Mouse (Mus musculus) lung, adult 2 months (tissue): ENCODE data around the gene Slc39a8.

Experiments used
- CTCF ChIP-seq: fragments of 200-500 bp; IDR thresholded peaks from 2 replicates; pipeline ENCODE4 v1.5.1; 2011; ENCODE audit warnings: mild to moderate bottlenecking, low read length, control low read depth; ENCODE audit not compliant: insufficient read depth
- POLR2A ChIP-seq: fragments of 200-500 bp; IDR thresholded peaks from 2 replicates; pipeline ENCODE4 v1.6.1; 2011; ENCODE audit warnings: low read depth, mild to moderate bottlenecking, control low read depth, low read length, borderline replicate concordance; ENCODE audit errors: extremely low read depth

GRCm38 (mm10) chr3:135814665-135815064 is 10.4 kb upstream of the Slc39a8 start:
- TF ChIP-seq CTCF = no peak
- TF ChIP-seq POLR2A = no peak
